Mouse (Mus musculus) ES-E14 (cell line): ENCODE data around the gene Tnik. TPM values are rescaled to one million over a fixed set of nuclear protein-coding genes. Genes with fewer than 3 reads are reported as not detected.

Experiments used
- DNase-seq: peaks from one replicate; pipeline ENCODE4 v3.0.0-alpha.2; 2013; ENCODE audit warnings: low read depth, low spot score
- H3K27ac ChIP-seq: 2 replicates; pipeline ENCODE4 v1.5.1; 2012; ENCODE audit warnings: low read depth, mild to moderate bottlenecking, low read length, moderate library complexity, mixed read lengths; ENCODE audit not compliant: poor library complexity, insufficient read depth, severe bottlenecking
- H3K36me3 ChIP-seq: 2 replicates; pipeline ENCODE4 v1.6.1; 2012; ENCODE audit warnings: mild to moderate bottlenecking, low read length, moderate library complexity, mixed read lengths; ENCODE audit not compliant: control insufficient read depth, poor library complexity, insufficient read depth, severe bottlenecking
- H3K4me1 ChIP-seq, 2 experiments: fragments of 150-350 bp in 1 of 2; sonication (generic) in 1 of 2; 2 replicates each; pipeline ENCODE4 v1.6.1; 2012; ENCODE audit warnings: low read length in 2 of 2, mild to moderate bottlenecking in 1 of 2, mixed read lengths in 1 of 2; ENCODE audit not compliant: control insufficient read depth in 2 of 2, insufficient read depth in 2 of 2, poor library complexity in 1 of 2
- H3K4me3 ChIP-seq, 2 experiments: fragments of 150-350 bp in 1 of 2; sonication (generic) in 1 of 2; 2 replicates each; pipeline ENCODE4 v1.5.1; 2012; ENCODE audit warnings: low read length in 2 of 2, low read depth in 1 of 2, mild to moderate bottlenecking in 1 of 2, mixed read lengths in 1 of 2; ENCODE audit not compliant: insufficient read depth in 1 of 2, poor library complexity in 1 of 2, severe bottlenecking in 1 of 2
- H3K9ac ChIP-seq: 2 replicates; pipeline ENCODE4 v1.6.1; 2012; ENCODE audit warnings: low read depth, mild to moderate bottlenecking, low read length, mixed read lengths; ENCODE audit not compliant: poor library complexity, insufficient read depth, severe bottlenecking
- H3K9me3 ChIP-seq: fragments of 150-350 bp; sonication (generic); 2 replicates; pipeline ENCODE4 v1.6.1; 2012; ENCODE audit warnings: low read depth, mild to moderate bottlenecking, low read length; ENCODE audit not compliant: control insufficient read depth, insufficient read depth
- CHD2 ChIP-seq: IDR thresholded peaks from 2 replicates; pipeline ENCODE4 v1.6.1; 2014; ENCODE audit warnings: mild to moderate bottlenecking, low read depth, low read length, inconsistent platforms
- HCFC1 ChIP-seq: IDR thresholded peaks from 2 replicates; pipeline ENCODE4 v1.6.1; 2012; ENCODE audit warnings: low read length, inconsistent platforms, borderline replicate concordance; ENCODE audit not compliant: insufficient read depth
- MAFK ChIP-seq: IDR thresholded peaks from 2 replicates; pipeline ENCODE4 v1.6.1; 2014; ENCODE audit warnings: mild to moderate bottlenecking, low read depth, low read length, inconsistent platforms; ENCODE audit not compliant: insufficient read depth
- ZC3H11A ChIP-seq: IDR thresholded peaks from 2 replicates; pipeline ENCODE4 v1.6.1; 2012; ENCODE audit warnings: low read depth, mild to moderate bottlenecking, inconsistent platforms, low read length, borderline replicate concordance
- ZNF384 ChIP-seq: IDR thresholded peaks from 2 replicates; pipeline ENCODE4 v1.6.1; 2012; ENCODE audit warnings: low read depth, low read length, inconsistent platforms
- in situ Hi-C, 2 experiments: fragments of 600-800 bp; cut with MboI; formaldehyde crosslinking; loops; one replicate each; pipeline ENCODE4 v1.15.1; 2025; ENCODE audit warnings: low sequenced_read_pairs in 2 of 2, inconsistent platforms in 1 of 2; ENCODE audit not compliant: unreplicated experiment in 2 of 2
- total RNA-seq: library from RNA; depleted of rRNA; stranded (reverse); fragments of 300-350 nt; gene quantifications from 2 replicates; pipeline ENCODE4 v1.2.3, GENCODE M21; 2012

Tnik gene
- total RNA-seq, 1 experiment = 2.6 TPM

DNA sequence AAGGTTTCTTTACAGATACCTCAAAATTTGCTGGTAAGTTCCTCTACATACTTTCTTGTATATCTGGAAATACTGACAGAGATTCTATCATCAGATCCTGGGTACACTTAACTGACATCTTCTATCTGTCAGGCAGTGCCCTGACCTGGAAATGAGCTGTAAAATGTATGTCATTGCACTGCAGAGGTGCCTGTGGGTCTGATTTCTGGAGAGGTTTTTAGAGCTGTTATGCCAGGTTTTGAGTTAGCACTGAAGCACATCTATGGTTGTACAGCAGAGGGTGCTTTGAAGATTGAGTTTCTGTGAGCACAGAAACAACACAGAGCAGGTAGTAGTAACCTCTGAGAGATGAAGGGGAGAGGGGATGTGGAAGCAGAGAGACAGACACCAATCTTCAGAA, 129.5 kb downstream of the Tnik start:
- TF ChIP-seq ZC3H11A (no peak), ZNF384 (no peak), CHD2 (no peak), MAFK (no peak), HCFC1 (no peak)
- H3K4me1 ChIP-seq = no peaks in the 10 kb centered on the region
- no peaks in the 10 kb centered on the region for H3K36me3 ChIP-seq
- no peak overlapping the region for H3K9ac ChIP-seq
- H3K9me3 ChIP-seq = no peaks in the 10 kb centered on the region
- in situ Hi-C loops = no loop called here
- no peak overlapping the region for H3K27ac ChIP-seq
- DNase-seq = no peak
- H3K4me3 ChIP-seq = no peak overlapping the region

DNA sequence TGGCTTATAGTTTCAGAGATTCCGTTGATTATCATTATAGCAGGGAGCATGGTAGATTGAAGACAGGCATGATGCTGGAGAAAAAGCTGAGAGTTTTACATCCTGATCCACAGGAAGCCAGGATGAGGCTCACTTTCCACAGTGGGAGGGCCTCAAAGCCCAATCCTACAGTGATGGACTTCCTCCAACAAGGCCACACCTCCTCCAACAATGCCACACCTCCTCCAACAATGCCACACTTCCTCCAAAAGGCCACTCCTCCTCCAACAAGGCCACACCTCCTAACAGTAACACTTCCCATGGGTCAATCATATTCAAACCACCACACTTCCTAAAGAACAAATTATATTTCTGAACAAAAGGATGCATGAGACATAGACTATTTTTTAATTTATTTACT, 135.8 kb downstream of the Tnik start:
- no peaks in the 10 kb centered on the region for H3K9me3 ChIP-seq
- in situ Hi-C loops = no loop called here
- H3K4me1 ChIP-seq = peaks cover 5% of the 10 kb centered on the region in 2 experiments; a peak in 3 of 4 replicates
- DNase-seq = no peak
- TF ChIP-seq MAFK = no peak
- no peak for TF ChIP-seq CHD2
- TF ChIP-seq ZC3H11A = no peak
- no peak for TF ChIP-seq ZNF384
- no peak for TF ChIP-seq HCFC1
- no peak overlapping the region for H3K27ac ChIP-seq
- no peak overlapping the region for H3K4me3 ChIP-seq
- no peaks in the 10 kb centered on the region for H3K36me3 ChIP-seq
- H3K9ac ChIP-seq = no peak overlapping the region

DNA sequence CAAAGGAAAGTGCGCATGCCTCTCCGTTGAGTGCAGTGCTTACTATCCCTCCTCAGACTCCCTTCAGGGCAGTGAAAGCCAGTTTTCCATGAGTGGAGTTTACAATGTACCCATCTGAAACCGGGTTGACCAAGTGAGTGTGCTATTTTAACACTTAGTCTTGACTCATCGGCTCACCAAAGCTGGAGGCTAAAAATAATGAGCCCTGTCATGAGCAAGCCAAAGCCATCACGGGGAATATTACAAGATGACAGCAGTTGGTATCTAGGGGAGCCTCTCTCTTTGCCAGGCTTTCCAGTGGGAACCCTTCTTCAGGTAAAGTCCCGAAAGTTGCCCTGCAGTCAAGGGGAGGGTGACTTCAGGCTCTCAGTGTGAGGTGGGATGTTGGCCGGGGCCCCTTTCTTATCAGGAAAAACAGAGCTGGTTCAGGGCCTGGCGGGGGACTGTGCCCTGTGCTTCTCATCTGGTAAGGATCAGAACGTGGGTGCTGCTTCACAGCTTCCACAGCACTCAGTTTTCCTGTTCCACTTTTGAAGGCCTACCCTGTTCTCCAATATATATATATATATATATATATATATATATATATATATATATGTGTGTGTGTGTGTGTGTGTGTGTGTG, 136.7 kb downstream of the Tnik start:
- no peaks in the 10 kb centered on the region for H3K36me3 ChIP-seq
- TF ChIP-seq MAFK = no peak
- TF ChIP-seq ZNF384 = no peak
- TF ChIP-seq CHD2 = no peak
- no peak for TF ChIP-seq ZC3H11A
- no peak for TF ChIP-seq HCFC1
- no peak overlapping the region for H3K27ac ChIP-seq
- H3K9ac ChIP-seq = no peak overlapping the region
- DNase-seq = no peak
- no peaks in the 10 kb centered on the region for H3K9me3 ChIP-seq
- H3K4me1 ChIP-seq = peaks cover 5% of the 10 kb centered on the region in 2 experiments; a peak in 3 of 4 replicates
- in situ Hi-C loops = no loop called here
- no peak overlapping the region for H3K4me3 ChIP-seq

DNA sequence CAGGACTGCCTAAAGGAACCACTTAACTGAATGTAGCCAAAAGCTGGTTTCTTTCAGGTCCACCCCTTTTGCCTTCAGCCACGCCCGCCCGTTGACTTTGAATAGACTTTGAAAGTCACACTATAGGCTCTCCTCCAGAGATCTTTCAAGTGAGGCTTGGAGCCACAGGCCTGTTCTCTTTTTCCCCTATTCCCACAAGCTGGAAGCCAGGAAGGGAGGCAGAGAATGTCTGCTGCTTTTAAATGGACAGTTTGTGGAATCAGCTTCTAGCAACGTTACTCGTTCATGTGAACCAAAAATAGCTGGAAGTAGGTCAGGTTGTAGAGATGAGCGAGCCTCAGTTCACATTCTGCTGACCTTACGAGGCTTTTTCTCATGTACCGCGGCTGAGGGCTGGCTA, 138.3 kb downstream of the Tnik start:
- in situ Hi-C loops = no loop called here
- Histone ChIP-seq H3K4me3 (no peak overlapping the region), H3K4me1 (peaks cover 5% of the 10 kb centered on the region in 2 experiments; a peak in 3 of 4 replicates), H3K27ac (no peak overlapping the region), H3K9me3 (no peaks in the 10 kb centered on the region), H3K36me3 (no peaks in the 10 kb centered on the region), H3K9ac (no peak overlapping the region)
- peak; percentile 42 for DNase-seq
- TF ChIP-seq ZC3H11A (no peak), ZNF384 (no peak), MAFK (no peak), CHD2 (no peak), HCFC1 (no peak)

DNA sequence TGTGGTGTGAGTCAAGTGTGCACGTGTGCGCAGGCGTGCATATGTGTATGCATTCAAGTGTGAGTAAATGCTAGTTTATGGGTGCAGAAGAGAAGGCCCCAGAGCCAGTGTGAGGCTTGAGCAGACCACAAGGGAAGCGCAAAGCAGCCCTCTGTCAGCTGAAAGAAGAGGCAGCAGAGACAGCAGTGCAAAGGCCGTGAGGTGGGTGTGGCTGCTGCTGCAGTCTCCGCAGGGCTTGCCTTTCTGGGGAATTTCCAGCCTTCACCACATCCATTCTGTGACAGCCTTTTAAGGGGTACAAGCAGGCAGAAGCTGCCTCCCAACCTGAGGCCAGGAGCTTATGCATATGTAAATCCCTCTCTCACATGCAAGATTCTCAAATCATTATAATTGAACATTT, 139.2 kb downstream of the Tnik start:
- Histone ChIP-seq H3K9me3 (no peaks in the 10 kb centered on the region), H3K36me3 (no peaks in the 10 kb centered on the region), H3K9ac (no peak overlapping the region), H3K27ac (no peak overlapping the region), H3K4me3 (no peak overlapping the region), H3K4me1 (peaks cover 5% of the 10 kb centered on the region in 2 experiments; a peak in 3 of 4 replicates)
- in situ Hi-C loops = no loop called here
- TF ChIP-seq HCFC1 (no peak), MAFK (no peak)
- no peak for DNase-seq
